Mouse (Mus musculus) midbrain, embryonic 11.5 days (tissue): Measurements from ENCODE around the gene Ubp1. TPM values are rescaled to one million over a fixed set of nuclear protein-coding genes. Genes with fewer than 3 reads are reported as not detected.
"Not testable (repeated sequence)": the region's sequence is repeated elsewhere in the genome, so short reads cannot be mapped to it uniquely, and the experiment has no call there.

ENCODE experiments used
- ATAC-seq: fragments of 200-750 bp; cut with Nextera tagmentation; 2 replicates; pipeline ENCODE4 v1.8.0; 2017; ENCODE audit warnings: moderate TSS enrichment, moderate library complexity; ENCODE audit not compliant: low FRiP score
- DNase-seq: peaks from one replicate; pipeline ENCODE4 v3.0.0; 2015; ENCODE audit warnings: low spot score; ENCODE audit errors: missing footprints
- H3K27ac ChIP-seq: fragments of 300-500 bp; sonication (generic); 2 replicates; pipeline ENCODE4 v1.5.1; 2014; ENCODE audit warnings: low read depth, low read length
- H3K27me3 ChIP-seq: fragments of 300-500 bp; sonication (generic); 2 replicates; pipeline ENCODE4 v1.6.1; 2014; ENCODE audit warnings: mild to moderate bottlenecking, low read length, moderate library complexity, mixed read lengths; ENCODE audit not compliant: control insufficient read depth, insufficient read depth
- H3K36me3 ChIP-seq: fragments of 300-500 bp; sonication (generic); 2 replicates; pipeline ENCODE4 v1.6.1; 2014; ENCODE audit warnings: mild to moderate bottlenecking, low read length, moderate library complexity, mixed read lengths; ENCODE audit not compliant: control insufficient read depth, insufficient read depth
- H3K4me1 ChIP-seq: fragments of 300-500 bp; sonication (generic); 2 replicates; pipeline ENCODE4 v1.6.1; 2014; ENCODE audit warnings: low read length; ENCODE audit not compliant: control insufficient read depth, insufficient read depth
- H3K4me2 ChIP-seq: fragments of 300-500 bp; sonication (generic); 2 replicates; pipeline ENCODE4 v1.6.1; 2014; ENCODE audit warnings: mild to moderate bottlenecking, moderate library complexity
- H3K4me3 ChIP-seq: fragments of 300-500 bp; sonication (generic); 2 replicates; pipeline ENCODE4 v1.5.1; 2014; ENCODE audit warnings: low read depth, low read length
- H3K9ac ChIP-seq: fragments of 300-500 bp; sonication (generic); 2 replicates; pipeline ENCODE4 v1.6.1; 2014; ENCODE audit warnings: low read length
- H3K9me3 ChIP-seq: fragments of 300-500 bp; sonication (generic); 2 replicates; pipeline ENCODE4 v1.6.1; 2016; ENCODE audit warnings: low read length; ENCODE audit not compliant: control insufficient read depth
- WGBS: fragments of 180-500 bp; shearing (Covaris S2); extraction: QIAGEN DNeasy Blood & Tissue Kit; methylation state at CpG from one replicate; pipeline ENCODE4 v1.1.7; 2014; 5-methylcytosine and 5-hydroxymethylcytosine counted together
- polyA plus RNA-seq: library from polyadenylated mRNA; unstranded; fragments of >200 nt; fragmentation: Nextera tagmentation; extraction: Ambion mirVana; gene quantifications from 2 replicates; pipeline ENCODE4 v1.2.1, GENCODE M21; 2014

Gene Ubp1
- polyA plus RNA-seq: 45.8 and 46.8 TPM in 2 replicates

DNA sequence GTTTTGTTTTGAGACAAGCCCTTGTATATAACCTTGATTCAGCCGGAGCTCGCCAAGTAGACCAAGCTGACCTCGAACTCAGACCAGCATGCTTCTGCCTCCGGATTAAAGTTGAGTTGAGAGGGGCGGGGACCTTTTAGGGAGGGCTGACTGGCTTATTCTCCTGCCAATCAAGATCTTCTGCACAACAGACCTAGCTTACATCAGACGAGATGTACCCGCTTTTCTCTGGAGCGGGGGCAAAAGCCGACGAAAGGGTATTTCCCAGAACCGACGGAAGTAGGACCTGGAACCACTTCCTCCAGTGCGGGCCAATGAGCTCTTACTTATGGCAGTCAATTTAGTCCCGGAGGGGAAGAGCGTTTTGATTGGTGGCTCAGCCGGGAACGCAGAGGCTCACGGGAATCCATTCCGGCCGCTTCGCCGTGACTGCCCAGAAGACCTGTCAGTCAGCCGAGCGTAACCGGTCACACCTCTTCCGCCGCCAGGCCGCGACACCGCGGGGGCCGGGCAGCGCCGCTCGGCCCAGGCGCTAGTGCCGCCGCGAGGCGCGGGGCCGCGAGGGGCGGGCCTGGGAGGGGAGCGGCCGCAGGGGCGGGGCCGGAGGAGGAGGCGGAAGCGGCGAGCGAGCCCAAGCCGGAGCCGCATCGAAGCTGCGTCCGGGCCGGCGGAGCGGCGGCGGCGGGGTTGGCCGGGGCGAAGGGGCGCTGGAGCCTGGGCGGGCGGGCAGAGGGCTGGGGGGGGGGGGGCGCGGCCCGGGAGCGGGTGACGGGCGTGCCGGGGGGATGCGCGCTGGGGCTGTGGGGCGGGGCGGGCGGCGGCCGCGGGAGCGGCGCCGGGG, at the start of gene Ubp1:
Gene Ubp1 (plus strand): TSS at position 401 of the 841 bp plus-strand sequence.
- Histone ChIP-seq H3K27ac (peak within 1 kb of the TSS; percentile 82), H3K4me3 (peak within 1 kb of the TSS; percentile 98), H3K4me2 (peak within 1 kb of the TSS; percentile 73), H3K36me3 (no peaks in the 10 kb centered on the region), H3K4me1 (peaks cover 10% of the 10 kb centered on the region), H3K9ac (peak within 1 kb of the TSS; percentile 95), H3K9me3 (no peaks in the 10 kb centered on the region), H3K27me3 (no peaks in the 10 kb centered on the region)
- peak; percentile 98 for DNase-seq
- peak; percentile 98 for ATAC-seq
- WGBS: under 1% methylated on average over 66 of the region's 86 CpGs

- no peaks in the 10 kb centered on the region for H3K9me3 ChIP-seq
- H3K9ac ChIP-seq: no peak overlapping the region
- peak; percentile 2 for DNase-seq
- WGBS: 94% methylated on average over 3 of the region's 3 CpGs
- no peak overlapping the region for H3K27ac ChIP-seq
- H3K4me1 ChIP-seq: no peaks in the 10 kb centered on the region
- no peak for ATAC-seq
- no peak overlapping the region for H3K4me2 ChIP-seq
- H3K36me3 ChIP-seq: peaks cover 9% of the 10 kb centered on the region; the same call in 1 of the 2 replicates
- H3K27me3 ChIP-seq: no peaks in the 10 kb centered on the region
- no peak overlapping the region for H3K4me3 ChIP-seq
Measured at GRCm38 (mm10) chr9:113894903-113895302, 35.8 kb upstream of the Ubp1 start.

DNA sequence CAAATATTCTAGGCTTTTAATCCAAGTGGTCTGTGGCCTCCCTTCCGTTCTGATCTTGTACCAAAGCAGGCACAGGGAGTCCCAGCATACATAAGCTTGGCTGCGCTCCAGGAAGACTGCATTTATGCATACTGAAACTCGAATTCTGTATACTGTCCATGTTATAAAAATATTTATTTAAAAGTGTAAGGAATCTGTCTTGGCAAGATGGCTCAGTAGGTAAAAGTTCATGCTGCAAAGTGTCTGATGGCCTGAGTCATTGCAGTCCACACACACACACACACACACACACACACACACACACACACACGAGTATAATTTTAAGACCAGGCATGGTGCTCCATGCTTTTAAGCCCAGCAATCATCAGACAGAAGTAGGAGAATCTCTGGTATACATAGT, 27.6 kb upstream of the Ubp1 start:
- peak; percentile 73 for DNase-seq
- no peak for ATAC-seq
- WGBS: 89% methylated on average over 4 of the region's 4 CpGs

GRCm38 (mm10) chr9:113904315-113904714, 26.4 kb upstream of the Ubp1 start:
- H3K36me3 ChIP-seq: peaks cover 20% of the 10 kb centered on the region
- H3K9ac ChIP-seq, H3K27ac ChIP-seq, ATAC-seq, H3K4me1 ChIP-seq, H3K4me2 ChIP-seq, H3K27me3 ChIP-seq, H3K9me3 ChIP-seq, H3K4me3 ChIP-seq, DNase-seq: not testable (repeated sequence)
- WGBS: 97% methylated on average over 6 of the region's 6 CpGs

More for the DNA sequence above, 27.6 kb upstream of the Ubp1 start:
- H3K4me3 ChIP-seq: no peak overlapping the region
- H3K4me2 ChIP-seq: no peak overlapping the region
- H3K9ac ChIP-seq: no peak overlapping the region
- H3K4me1 ChIP-seq: no peaks in the 10 kb centered on the region
- no peaks in the 10 kb centered on the region for H3K27me3 ChIP-seq
- no peak overlapping the region for H3K27ac ChIP-seq
- peaks cover 19% of the 10 kb centered on the region for H3K36me3 ChIP-seq
- no peaks in the 10 kb centered on the region for H3K9me3 ChIP-seq

GRCm38 (mm10) chr9:113915789-113916188, 14.9 kb upstream of the Ubp1 start:
- Histone ChIP-seq H3K9ac (no peak overlapping the region), H3K4me1 (no peaks in the 10 kb centered on the region), H3K27me3 (no peaks in the 10 kb centered on the region), H3K4me3 (no peak overlapping the region), H3K27ac (no peak overlapping the region), H3K36me3 (peaks cover 5% of the 10 kb centered on the region), H3K4me2 (no peak overlapping the region), H3K9me3 (no peaks in the 10 kb centered on the region)
- DNase-seq (no peak), ATAC-seq (no peak)
- 97% methylated on average over 5 of the region's 5 CpGs for WGBS

- Histone ChIP-seq H3K27me3 (no peaks in the 10 kb centered on the region), H3K9me3 (no peaks in the 10 kb centered on the region), H3K4me1 (no peaks in the 10 kb centered on the region), H3K27ac (no peak overlapping the region), H3K4me2 (no peak overlapping the region), H3K36me3 (peaks cover 5% of the 10 kb centered on the region; the same call in 1 of the 2 replicates), H3K4me3 (no peak overlapping the region), H3K9ac (no peak overlapping the region)
- 95% methylated on average over 5 of the region's 5 CpGs for WGBS
- ATAC-seq: no peak
- DNase-seq: no peak
Measured at GRCm38 (mm10) chr9:113922677-113923076, 8.1 kb upstream of the Ubp1 start.

GRCm38 (mm10) chr9:113924883-113925282, 5.9 kb upstream of the Ubp1 start:
- Histone ChIP-seq H3K27me3 (no peaks in the 10 kb centered on the region), H3K4me3 (no peak overlapping the region), H3K36me3 (peaks cover 5% of the 10 kb centered on the region; the same call in 1 of the 2 replicates), H3K27ac (no peak overlapping the region), H3K9me3 (no peaks in the 10 kb centered on the region), H3K9ac (no peak overlapping the region), H3K4me1 (no peaks in the 10 kb centered on the region), H3K4me2 (no peak overlapping the region)
- WGBS: 86% methylated on average over 5 of the region's 5 CpGs
- ATAC-seq (no peak), DNase-seq (no peak)

GRCm38 (mm10) chr9:113928591-113928990, 2.1 kb upstream of the Ubp1 start:
- no peak overlapping the region for H3K4me2 ChIP-seq
- no peaks in the 10 kb centered on the region for H3K9me3 ChIP-seq
- 84% methylated on average over 4 of the region's 4 CpGs for WGBS
- no peak overlapping the region for H3K27ac ChIP-seq
- ATAC-seq: no peak
- H3K4me3 ChIP-seq: no peak overlapping the region
- H3K27me3 ChIP-seq: no peaks in the 10 kb centered on the region
- no peak overlapping the region for H3K9ac ChIP-seq
- H3K4me1 ChIP-seq: peaks cover 10% of the 10 kb centered on the region
- DNase-seq: no peak
- H3K36me3 ChIP-seq: no peaks in the 10 kb centered on the region

- H3K36me3 ChIP-seq: no peaks in the 10 kb centered on the region
- DNase-seq (no peak), ATAC-seq (no peak)
- H3K27ac ChIP-seq: peak overlapping the region; percentile 82; the same call in 1 of the 2 replicates
- WGBS: 85% methylated on average over 1 of the region's 1 CpGs
- no peak overlapping the region for H3K4me3 ChIP-seq
- H3K9ac ChIP-seq: no peak overlapping the region
- H3K27me3 ChIP-seq: no peaks in the 10 kb centered on the region
- no peak overlapping the region; the same call in 1 of the 2 replicates for H3K4me2 ChIP-seq
- H3K9me3 ChIP-seq: no peaks in the 10 kb centered on the region
- peaks cover 10% of the 10 kb centered on the region for H3K4me1 ChIP-seq
Measured at GRCm38 (mm10) chr9:113929676-113930075, 1.1 kb upstream of the Ubp1 start.
